Mouse (Mus musculus) cerebellum, adult 2 months (tissue): Measurements from ENCODE around the gene Map1s.

Source experiments
- CTCF ChIP-seq: fragments of 200-500 bp; IDR thresholded peaks from 2 replicates; pipeline ENCODE4 v1.5.1; 2011; ENCODE audit warnings: low read depth, mild to moderate bottlenecking, control low read depth, low read length, moderate library complexity, borderline replicate concordance; ENCODE audit not compliant: insufficient read depth
- POLR2A ChIP-seq: fragments of 200-500 bp; IDR thresholded peaks from 2 replicates; pipeline ENCODE4 v1.6.1; 2011; ENCODE audit warnings: low read length, control low read depth, borderline replicate concordance; ENCODE audit not compliant: insufficient read depth

DNA sequence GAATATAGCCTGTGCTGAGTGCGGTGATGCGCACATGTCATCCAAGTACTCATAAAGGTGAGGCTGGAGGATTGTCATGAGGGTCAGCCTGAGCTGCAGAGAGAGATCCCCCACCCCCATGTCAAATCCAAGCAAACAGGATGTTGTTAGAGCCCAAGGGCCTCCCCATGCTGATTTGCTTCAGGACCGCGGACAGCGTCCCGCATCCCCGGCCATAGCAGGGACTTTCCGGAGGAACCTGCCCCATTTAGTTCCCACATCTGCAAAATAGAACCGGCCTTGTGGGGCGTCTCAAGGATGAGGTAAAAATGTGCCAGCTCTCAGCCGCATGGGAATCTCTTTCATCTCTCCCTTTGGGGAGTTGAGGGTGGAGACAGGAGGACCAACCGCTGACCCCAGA, 20.1 kb upstream of the Map1s start:
- no peak for TF ChIP-seq CTCF
- TF ChIP-seq POLR2A: no peak
